Mouse (Mus musculus): ENCODE measurements around the gene Txn1. TPM values are rescaled to one million over a fixed set of nuclear protein-coding genes. Genes with fewer than 3 reads are reported as not detected.

The Txn1 gene
- total and polyA plus RNA-seq, 3 experiments = 366 to 395 TPM; not detected in 1

DNA sequence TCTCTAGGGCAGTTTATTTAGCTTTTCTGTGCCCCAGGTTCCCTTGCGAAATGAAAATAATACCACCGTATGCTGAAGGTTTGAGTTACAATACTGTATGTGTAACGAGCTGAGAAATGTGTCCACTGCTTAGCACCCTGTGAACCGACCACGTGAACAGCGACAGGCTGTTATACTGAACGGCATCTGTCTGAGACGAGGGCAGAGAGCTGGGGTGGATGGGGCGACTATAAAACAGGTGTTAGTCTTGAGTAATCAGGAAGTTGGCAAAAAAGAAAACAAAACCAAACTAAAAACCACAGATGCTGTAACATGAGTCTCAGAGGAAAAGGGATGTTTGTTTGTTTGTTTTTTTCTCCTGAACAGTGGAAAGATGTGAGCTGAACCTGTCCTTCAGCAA, 1.9 kb upstream of the Txn1 start (continued):
- TF ChIP-seq TAL1 (IDR thresholded peaks at IDR 0.05; ENCODE audit: low read length) (no peak), ETS1 (IDR thresholded peaks at IDR 0.05; ENCODE audit: low read depth, low read length) (peak; percentile 55), GABPA (IDR thresholded peaks at IDR 0.05; ENCODE audit: low read depth, low read length) (no peak), ZC3H11A (IDR thresholded peaks at IDR 0.05; ENCODE audit: low read depth, low read length) (no peak), SMC3 (IDR thresholded peaks at IDR 0.05; ENCODE audit: low read depth, low read length) (no peak), MYC (IDR thresholded peaks at IDR 0.05; ENCODE audit: low read depth, low read length) (no peak; the same call in 1 of the 2 replicates), KAT2A (conservative IDR thresholded peaks at IDR 0.05; ENCODE audit: low read depth, low read length) (no peak), MAX (IDR thresholded peaks at IDR 0.05; ENCODE audit: low read length) (peak; percentile 87), TBP (IDR thresholded peaks at IDR 0.05; ENCODE audit: low read depth, low read length) (peak; percentile 55), MYB (IDR thresholded peaks at IDR 0.05; ENCODE audit: low read depth, low read length) (no peak), UBTF (IDR thresholded peaks at IDR 0.05; ENCODE audit: borderline replicate concordance, insufficient read depth, low read depth, low read length) (no peak), RAD21 (IDR thresholded peaks at IDR 0.05; ENCODE audit: low read depth, low read length) (no peak), EP300 (IDR thresholded peaks at IDR 0.05; ENCODE audit: low read depth in 1 of 2, low read length in 2 of 2) (0 out of 4 replicates have a peak, but pooled peaks of 1 of the 2 experiments have one; percentile 4), MXI1 (IDR thresholded peaks at IDR 0.05; ENCODE audit: low read depth, low read length) (peak; percentile 82), BHLHE40 (IDR thresholded peaks at IDR 0.05; ENCODE audit: borderline replicate concordance, low read depth, low read length) (no peak)

DNA sequence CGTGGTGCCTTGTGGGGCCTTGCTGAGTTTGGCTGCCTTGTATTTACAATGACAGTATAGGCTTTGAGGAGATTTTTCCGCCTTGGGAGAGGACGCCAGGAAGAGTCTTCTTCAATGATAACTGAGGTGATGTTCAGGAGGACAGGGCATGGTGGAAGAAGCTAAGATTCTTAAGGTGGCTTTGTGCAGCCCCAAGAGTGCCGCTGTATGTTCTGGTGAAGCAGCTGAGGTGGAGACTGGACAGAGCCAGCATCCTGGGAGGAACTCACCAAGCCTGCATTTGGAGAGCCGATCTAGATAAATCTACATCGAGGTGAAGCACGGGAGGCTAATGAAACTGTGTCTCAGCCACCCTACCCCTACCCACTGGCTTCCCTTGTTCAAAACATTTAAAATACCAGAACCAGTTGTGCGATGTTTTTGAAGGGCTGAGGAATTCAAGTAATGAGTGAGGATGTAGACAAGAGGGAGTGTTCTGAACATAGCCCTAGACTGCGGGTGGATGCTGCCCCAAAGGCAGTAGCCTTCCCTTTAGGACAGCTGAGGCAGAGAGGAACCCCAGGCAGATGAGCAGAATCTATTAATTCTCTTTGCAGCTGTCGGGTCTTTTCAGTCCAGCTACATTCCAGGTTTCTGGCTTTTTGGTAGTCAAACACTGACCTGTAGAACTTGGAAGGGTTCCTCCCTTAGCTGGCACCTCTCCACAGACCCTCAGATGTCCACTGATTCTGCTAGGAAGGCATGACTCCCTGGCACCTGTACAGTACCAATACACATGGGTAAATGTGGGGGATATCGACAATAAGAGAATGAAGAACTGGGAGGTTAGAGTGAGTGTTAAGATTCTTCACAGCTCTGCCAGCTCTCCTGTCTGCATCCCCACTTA, 1.2 kb upstream of the Txn1 start:
- peak overlapping the region; percentile 88 for H3K9ac ChIP-seq (ENCODE audit: control insufficient read depth, low read depth, low read length, poor library complexity, severe bottlenecking)
- H3K27ac ChIP-seq (ENCODE audit: control insufficient read depth, low read depth, low read length) = peak overlapping the region; percentile 98
- DNase-seq (ENCODE audit: low read depth, low spot score) = peak; percentile 70
- H3K4me3 ChIP-seq (ENCODE audit: control insufficient read depth in 1 of 2, insufficient read depth in 1 of 2, low read depth in 2 of 2, low read length in 2 of 2) = peak overlapping the region; percentile 62 to 77
- H3K36me3 ChIP-seq (ENCODE audit: control insufficient read depth in 1 of 2, insufficient read depth in 2 of 2, low read length in 2 of 2) = peaks cover 3 to 16% of the 10 kb centered on the region in 2 experiments; a peak in 3 of 4 replicates
- TF ChIP-seq ELF1 (IDR thresholded peaks at IDR 0.05; ENCODE audit: low read depth, low read length) (no peak), UBTF (IDR thresholded peaks at IDR 0.05; ENCODE audit: borderline replicate concordance, insufficient read depth, low read depth, low read length) (no peak), TBP (IDR thresholded peaks at IDR 0.05; ENCODE audit: low read depth, low read length) (no peak), SIN3A (IDR thresholded peaks at IDR 0.05; ENCODE audit: low read length) (no peak), ZMIZ1 (IDR thresholded peaks at IDR 0.05; ENCODE audit: low read depth, low read length) (no peak), POLR2AphosphoS5 (IDR thresholded peaks at IDR 0.05; ENCODE audit: borderline replicate concordance, low read depth, low read length) (no peak), USF1 (IDR thresholded peaks at IDR 0.05; ENCODE audit: low read depth, low read length) (no peak), TCF12 (IDR thresholded peaks at IDR 0.05; ENCODE audit: low read depth, low read length) (no peak), TAL1 (IDR thresholded peaks at IDR 0.05; ENCODE audit: low read length) (no peak), CHD2 (IDR thresholded peaks at IDR 0.05; ENCODE audit: low read length) (no peak), MYC (IDR thresholded peaks at IDR 0.05; ENCODE audit: low read depth, low read length) (no peak), CHD1 (IDR thresholded peaks at IDR 0.05; ENCODE audit: low read depth, low read length) (peak; percentile 44), NRF1 (IDR thresholded peaks at IDR 0.05; ENCODE audit: insufficient read depth, low read depth, low read length, poor library complexity, severe bottlenecking) (no peak), MAFK (IDR thresholded peaks at IDR 0.05; ENCODE audit: borderline replicate concordance, low read depth, low read length) (no peak), GABPA (IDR thresholded peaks at IDR 0.05; ENCODE audit: low read depth, low read length) (no peak), POLR2A (IDR thresholded peaks at IDR 0.05; ENCODE audit: control insufficient read depth in 1 of 2, insufficient read depth in 1 of 2, low read depth in 1 of 2, low read length in 2 of 2, poor library complexity in 1 of 2) (0 out of 4 replicates have a peak, but pooled peaks of 1 of the 2 experiments have one; percentile 27), MYB (IDR thresholded peaks at IDR 0.05; ENCODE audit: low read depth, low read length) (no peak), GATA1 (IDR thresholded peaks at IDR 0.05; ENCODE audit: low read depth, low read length) (0 out of 2 replicates have a peak, but pooled peaks have one; percentile 23), CTCF (IDR thresholded peaks at IDR 0.05 in 2 of 3, conservative IDR thresholded peaks at IDR 0.05 in 1 of 3; ENCODE audit: control insufficient read depth in 1 of 3, insufficient read depth in 1 of 3, low read depth in 2 of 3, low read length in 3 of 3, poor library complexity in 1 of 3, severe bottlenecking in 1 of 3) (no peak), RCOR1 (IDR thresholded peaks at IDR 0.05; ENCODE audit: low read depth, low read length) (no peak)
- H3K79me2 ChIP-seq (ENCODE audit: control insufficient read depth, insufficient read depth, low read length, poor library complexity) = peaks cover 35% of the 10 kb centered on the region
- no peaks in the 10 kb centered on the region for H3K27me3 ChIP-seq (ENCODE audit: control insufficient read depth in 1 of 2, insufficient read depth in 2 of 2, low read length in 2 of 2)
- H3K4me1 ChIP-seq (ENCODE audit: control insufficient read depth in 1 of 2, insufficient read depth in 2 of 2, low read length in 2 of 2) = peaks cover 3 to 15% of the 10 kb centered on the region in 2 experiments
- no peaks in the 10 kb centered on the region for H3K9me3 ChIP-seq (replicated peaks; ENCODE audit: insufficient read depth, low read length)

Measured in MEL (cell line).